Mouse (Mus musculus) c-Kit-positive CD71-negative TER-119-negative erythroid progenitor cells, embryonic 14.5 days (primary cell): ENCODE data around the gene Slc29a4.

Source experiments
- DNase-seq: peaks from one replicate; pipeline ENCODE4 v3.0.0-alpha.2; 2013; ENCODE audit warnings: low read depth

Slc29a4 gene

GRCm38 (mm10) chr5:142692248-142692647 is at the start of gene Slc29a4:
Gene Slc29a4 (plus strand): TSS chr5:142692512.
- DNase-seq: no peak

GRCm38 (mm10) chr5:142648162-142648561 is 44.1 kb upstream of the Slc29a4 start:
- no peak for DNase-seq

GRCm38 (mm10) chr5:142649460-142650050 is 42.8 kb upstream of the Slc29a4 start:
- DNase-seq: no peak

GRCm38 (mm10) chr5:142650390-142650789 is 41.9 kb upstream of the Slc29a4 start:
- no peak for DNase-seq

- peak; percentile 30 for DNase-seq
These were observed 41.4 kb upstream of the Slc29a4 start for GRCm38 (mm10) chr5:142650794-142651497.

GRCm38 (mm10) chr5:142652266-142652665 is 40.0 kb upstream of the Slc29a4 start:
- no peak for DNase-seq

GRCm38 (mm10) chr5:142660656-142661434 is 31.5 kb upstream of the Slc29a4 start:
- no peak for DNase-seq

GRCm38 (mm10) chr5:142667921-142668320 is 24.4 kb upstream of the Slc29a4 start:
- no peak for DNase-seq

- DNase-seq: no peak
These were observed 23.6 kb upstream of the Slc29a4 start for GRCm38 (mm10) chr5:142668556-142669263.

GRCm38 (mm10) chr5:142669726-142670125 is 22.6 kb upstream of the Slc29a4 start:
- DNase-seq: no peak

- no peak for DNase-seq
These were observed 19.2 kb upstream of the Slc29a4 start for GRCm38 (mm10) chr5:142673082-142673481.

GRCm38 (mm10) chr5:142678141-142678571 is 14.2 kb upstream of the Slc29a4 start:
- no peak for DNase-seq

- DNase-seq: no peak
These were observed 13.2 kb upstream of the Slc29a4 start for GRCm38 (mm10) chr5:142679065-142679464.

- no peak for DNase-seq
These were observed 10.4 kb upstream of the Slc29a4 start for GRCm38 (mm10) chr5:142681911-142682310.

GRCm38 (mm10) chr5:142682529-142682928 is 9.8 kb upstream of the Slc29a4 start:
- DNase-seq: no peak

- DNase-seq: no peak
These were observed 3.4 kb upstream of the Slc29a4 start for GRCm38 (mm10) chr5:142688866-142689265.

GRCm38 (mm10) chr5:142690343-142690742 is 2.0 kb upstream of the Slc29a4 start:
- no peak for DNase-seq

- DNase-seq: no peak
These were observed 842 bp downstream of the Slc29a4 start for GRCm38 (mm10) chr5:142692971-142693737.

- no peak for DNase-seq
These were observed 1.6 kb downstream of the Slc29a4 start for GRCm38 (mm10) chr5:142693738-142694430.

- peak; percentile 63 for DNase-seq
These were observed 2.5 kb downstream of the Slc29a4 start for GRCm38 (mm10) chr5:142694627-142695340.
